Mouse (Mus musculus) bone marrow macrophage, adult 2 months (primary cell): ENCODE data around the gene Myo5c. TPM values are rescaled to one million over a fixed set of nuclear protein-coding genes. Genes with fewer than 3 reads are reported as not detected.

Source experiments
- H3K27ac ChIP-seq: 2 replicates; pipeline ENCODE4 v1.5.1; 2012; ENCODE audit warnings: low read depth, low read length; ENCODE audit not compliant: insufficient read depth
- H3K4me1 ChIP-seq: 2 replicates; pipeline ENCODE4 v1.6.1; 2012; ENCODE audit warnings: low read length; ENCODE audit not compliant: control insufficient read depth, insufficient read depth
- H3K4me3 ChIP-seq: 2 replicates; pipeline ENCODE4 v1.5.1; 2012; ENCODE audit warnings: mild to moderate bottlenecking, low read length, moderate library complexity; ENCODE audit not compliant: insufficient read depth
- CTCF ChIP-seq: IDR thresholded peaks from 2 replicates; pipeline ENCODE4 v1.5.1; 2012; ENCODE audit warnings: low read depth, mild to moderate bottlenecking, low read length, moderate library complexity
- POLR2A ChIP-seq: IDR thresholded peaks from 2 replicates; pipeline ENCODE4 v1.6.1; 2012; ENCODE audit warnings: mild to moderate bottlenecking, low read depth, low read length, borderline replicate concordance
- polyA plus RNA-seq: library from polyadenylated mRNA; stranded (reverse); fragments of >200 nt; gene quantifications from 2 replicates; pipeline ENCODE4 v1.2.4, GENCODE M21; 2012; ENCODE audit not compliant: missing spikeins, insufficient read depth, insufficient read length

The Myo5c gene
- polyA plus RNA-seq: 0.13 TPM in 1 of 2 replicates, not detected in the other

DNA sequence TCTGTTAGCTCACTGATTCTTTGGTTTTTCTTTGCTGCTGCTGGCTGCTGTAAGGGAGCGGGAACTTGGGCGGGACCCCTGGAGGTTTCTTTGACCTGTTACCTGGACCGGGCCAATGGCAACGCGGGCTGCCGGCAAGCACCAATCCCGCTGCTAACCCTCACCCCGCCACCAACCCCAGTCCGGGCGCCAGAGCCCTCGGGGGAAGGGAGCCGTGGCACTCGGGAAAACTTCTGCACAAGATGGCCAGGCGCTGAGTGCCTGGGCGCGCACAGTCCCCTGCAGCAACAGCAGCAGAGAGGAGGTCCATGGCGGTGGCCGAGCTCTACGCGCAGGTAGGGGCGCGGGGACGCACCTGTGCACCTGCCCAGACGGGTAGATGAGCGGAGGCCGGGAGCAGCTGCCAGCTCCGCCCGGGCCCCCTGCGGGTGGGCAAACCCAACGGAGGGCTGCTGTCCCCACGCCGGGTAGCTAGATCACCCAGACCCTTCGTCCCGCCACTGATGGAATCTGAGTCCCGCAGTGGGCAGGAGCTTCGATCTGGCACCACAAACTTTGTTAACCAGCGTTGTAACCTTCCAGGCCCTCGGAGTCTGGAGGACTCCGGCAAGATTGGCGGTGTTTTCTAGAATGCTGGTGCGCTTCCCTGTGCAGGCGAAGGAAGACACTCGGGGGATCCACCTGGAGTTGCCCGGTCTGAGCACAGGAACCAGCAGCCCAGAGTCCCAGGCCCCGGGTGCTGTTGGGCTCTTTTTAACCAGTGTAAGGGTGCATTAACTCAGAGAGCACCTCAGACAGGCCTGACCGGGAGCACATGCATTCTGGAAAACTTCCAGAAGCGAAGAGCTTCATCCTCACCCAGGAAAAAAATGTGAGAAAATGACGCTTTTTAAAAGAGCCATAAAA, at the start of gene Myo5c:
Gene Myo5c (plus strand): TSS at position 180 of the 906 bp plus-strand sequence.
- TF ChIP-seq CTCF (no peak), POLR2A (no peak)
- H3K4me3 ChIP-seq: peak within 1 kb of the TSS; percentile 33; the same call in 1 of the 2 replicates

DNA sequence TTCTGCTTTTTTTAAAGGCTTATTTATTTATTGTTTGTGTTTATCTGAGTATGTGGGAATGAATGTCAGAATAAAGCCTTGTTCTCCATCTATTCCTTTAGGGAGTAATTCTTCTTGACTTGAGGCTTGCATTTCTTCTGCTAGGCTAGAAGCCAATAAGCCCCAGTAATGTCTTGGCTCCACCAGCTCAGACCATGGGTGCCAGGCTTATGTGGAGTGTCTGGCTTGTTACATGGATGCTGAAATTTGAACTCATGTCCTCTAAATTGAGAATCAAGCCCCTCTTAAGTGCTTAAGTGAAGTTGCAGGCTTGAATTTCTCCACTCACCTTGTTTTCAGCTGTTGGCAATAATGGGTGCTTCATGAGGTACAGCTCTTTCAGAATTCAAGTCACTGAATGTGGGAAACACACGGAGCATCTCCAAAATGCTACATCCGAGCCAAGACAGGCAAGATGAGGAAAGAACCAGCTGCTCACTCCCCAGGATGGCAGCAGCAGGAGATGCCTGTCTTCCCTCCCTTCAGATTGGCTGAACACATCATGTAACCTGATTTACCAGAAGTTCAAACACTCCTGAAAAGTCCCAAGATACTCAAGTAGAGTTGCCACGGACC, 44.1 kb upstream of the Myo5c start:
- no peaks in the 10 kb centered on the region for H3K4me1 ChIP-seq

More for the DNA sequence above, at the start of gene Myo5c:
- H3K4me1 ChIP-seq: peaks cover 3% of the 10 kb centered on the region
- no peak within 1 kb of the TSS for H3K27ac ChIP-seq

GRCm38 (mm10) chr9:75193858-75194257, 38.0 kb upstream of the Myo5c start:
- no peak overlapping the region for H3K27ac ChIP-seq
- no peak overlapping the region for H3K4me3 ChIP-seq
- no peak for TF ChIP-seq POLR2A
- no peak for TF ChIP-seq CTCF
- peaks cover 25% of the 10 kb centered on the region for H3K4me1 ChIP-seq

More for the DNA sequence above, 44.1 kb upstream of the Myo5c start:
- TF ChIP-seq POLR2A: no peak
- TF ChIP-seq CTCF: no peak
- Histone ChIP-seq H3K27ac (no peak overlapping the region), H3K4me3 (no peak overlapping the region)

GRCm38 (mm10) chr9:75196335-75196734, 35.5 kb upstream of the Myo5c start:
- Histone ChIP-seq H3K27ac (peak overlapping the region; percentile 60), H3K4me1 (peaks cover 25% of the 10 kb centered on the region), H3K4me3 (no peak overlapping the region)
- TF ChIP-seq CTCF (no peak), POLR2A (no peak)

DNA sequence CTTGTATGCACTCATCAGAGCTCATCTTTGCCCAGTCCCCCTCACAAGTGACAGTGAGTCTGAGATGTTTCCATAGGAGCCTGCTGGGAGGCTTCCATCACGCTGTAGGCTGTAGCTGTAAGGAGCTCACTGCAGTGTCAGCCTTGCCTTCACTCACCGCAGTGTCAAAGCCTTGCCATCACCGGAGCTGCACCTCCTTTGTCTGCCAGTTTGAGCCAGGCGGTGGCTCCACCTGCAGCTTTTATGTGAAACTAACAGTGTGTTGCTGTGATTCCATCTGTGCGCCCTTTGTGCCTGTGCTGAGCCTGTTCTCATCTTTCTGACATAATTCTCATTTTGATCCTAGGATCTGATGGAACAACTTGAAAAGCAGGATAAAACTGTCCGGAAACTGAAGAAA, 34.5 kb upstream of the Myo5c start:
- Histone ChIP-seq H3K4me3 (no peak overlapping the region), H3K27ac (no peak overlapping the region), H3K4me1 (peaks cover 25% of the 10 kb centered on the region)
- no peak for TF ChIP-seq CTCF
- TF ChIP-seq POLR2A: no peak

- H3K27ac ChIP-seq: no peak overlapping the region
- peaks cover 12% of the 10 kb centered on the region for H3K4me1 ChIP-seq
- H3K4me3 ChIP-seq: no peak overlapping the region
- TF ChIP-seq CTCF (no peak), POLR2A (no peak)
Observed at GRCm38 (mm10) chr9:75201506-75201905, 30.3 kb upstream of the Myo5c start.

DNA sequence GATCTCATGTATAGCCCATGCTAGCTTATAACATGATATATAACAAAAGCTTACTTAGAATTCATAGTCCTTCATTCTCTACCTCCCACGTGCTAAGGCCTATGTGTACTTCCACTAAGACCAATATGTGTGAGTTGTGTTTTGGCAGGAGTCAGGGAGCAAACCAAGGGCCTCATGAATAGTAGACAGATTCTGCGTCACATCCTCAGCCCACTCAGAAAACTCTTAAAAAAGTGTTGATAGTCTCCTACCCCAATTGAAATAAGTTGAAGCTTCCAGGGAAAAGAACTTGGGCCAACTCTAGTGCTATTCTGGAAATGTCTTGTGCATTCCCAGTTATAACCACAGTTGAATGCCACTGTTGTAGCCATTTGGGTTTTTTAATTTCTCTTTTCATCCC, 29.8 kb upstream of the Myo5c start:
- H3K4me3 ChIP-seq: no peak overlapping the region
- TF ChIP-seq CTCF (no peak), POLR2A (no peak)
- H3K4me1 ChIP-seq: peaks cover 7% of the 10 kb centered on the region
- no peak overlapping the region for H3K27ac ChIP-seq

- H3K4me1 ChIP-seq: 0 out of 2 replicates have a peak, but pooled peaks cover 2% of the 10 kb centered on the region
- no peak overlapping the region for H3K4me3 ChIP-seq
- no peak overlapping the region for H3K27ac ChIP-seq
- no peak for TF ChIP-seq CTCF
- TF ChIP-seq POLR2A: no peak
Observed at GRCm38 (mm10) chr9:75209246-75209645, 22.6 kb upstream of the Myo5c start.

- Histone ChIP-seq H3K27ac (no peak overlapping the region), H3K4me3 (no peak overlapping the region)
Observed at GRCm38 (mm10) chr9:75210269-75210668, 21.6 kb upstream of the Myo5c start.

DNA sequence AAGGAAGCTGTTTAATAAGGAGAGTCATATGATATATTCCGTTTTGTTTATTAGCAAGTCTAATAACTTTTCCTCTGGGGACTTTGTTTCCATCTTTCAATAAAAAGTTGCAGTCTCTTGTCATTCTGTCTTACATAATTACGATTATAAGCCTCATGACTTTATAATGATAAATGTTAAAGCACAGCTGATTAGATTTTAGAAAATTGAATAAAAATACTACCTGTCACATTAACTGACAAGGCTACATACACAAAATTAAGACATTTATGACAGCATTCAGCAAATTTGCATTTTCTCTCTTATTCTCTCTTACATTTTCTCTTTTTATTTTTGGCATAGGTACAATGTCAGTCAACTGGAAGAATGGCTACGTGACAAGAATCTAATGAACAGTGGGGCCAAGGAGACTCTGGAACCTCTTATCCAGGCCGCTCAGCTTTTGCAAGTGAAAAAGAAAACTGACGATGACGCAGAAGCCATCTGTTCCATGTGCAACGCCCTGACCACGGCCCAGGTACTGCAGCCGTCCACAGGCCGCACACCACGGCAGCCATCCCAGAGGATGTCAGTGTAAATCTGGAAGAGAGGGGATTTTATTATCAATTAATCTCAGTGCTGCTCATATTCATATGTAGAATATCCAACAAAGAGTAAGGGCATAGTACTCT, 16.9 kb upstream of the Myo5c start:
- TF ChIP-seq POLR2A: no peak
- TF ChIP-seq CTCF: no peak
- Histone ChIP-seq H3K4me3 (no peak overlapping the region), H3K4me1 (no peaks in the 10 kb centered on the region), H3K27ac (no peak overlapping the region)

More at GRCm38 (mm10) chr9:75210269-75210668, 21.6 kb upstream of the Myo5c start:
- TF ChIP-seq POLR2A: no peak
- TF ChIP-seq CTCF: no peak
- 0 out of 2 replicates have a peak, but pooled peaks cover 2% of the 10 kb centered on the region for H3K4me1 ChIP-seq
